Mouse (Mus musculus) heart, postnatal 4 days (tissue): Measurements from ENCODE around the gene Aqp5. TPM values are rescaled to one million over a fixed set of nuclear protein-coding genes. Genes with fewer than 3 reads are reported as not detected.

Experiments
- DNase-seq: peaks from one replicate; pipeline ENCODE4 v3.0.0; 2021
- total RNA-seq, 2 experiments: library from RNA; stranded (reverse); gene quantifications; 2 replicates each; pipeline ENCODE4 v1.2.3; 2021

Gene Aqp5
- total RNA-seq, 2 experiments from 2014 or later: 0.57 TPM; not detected in 1

GRCm38 (mm10) chr15:99596841-99597240, 6.3 kb downstream of the Aqp5 start:
- no peak for DNase-seq

- no peak for DNase-seq
Measured at GRCm38 (mm10) chr15:99597596-99597995, 7.0 kb downstream of the Aqp5 start.

GRCm38 (mm10) chr15:99599245-99600070, 8.9 kb downstream of the Aqp5 start:
- no peak for DNase-seq

- DNase-seq: no peak
Measured at GRCm38 (mm10) chr15:99600986-99601822, 10.6 kb downstream of the Aqp5 start, which contains the start of gene Aqp6. Aqp6 (plus strand) TSS chr15:99601400.

GRCm38 (mm10) chr15:99601823-99602120, 11.2 kb downstream of the Aqp5 start:
- no peak for DNase-seq

GRCm38 (mm10) chr15:99602206-99602820, 11.7 kb downstream of the Aqp5 start:
- no peak for DNase-seq

GRCm38 (mm10) chr15:99603216-99603615, 12.6 kb downstream of the Aqp5 start:
- no peak for DNase-seq

GRCm38 (mm10) chr15:99605595-99605994, 15.0 kb downstream of the Aqp5 start:
- no peak for DNase-seq

GRCm38 (mm10) chr15:99606515-99606914, 15.9 kb downstream of the Aqp5 start:
- no peak for DNase-seq

GRCm38 (mm10) chr15:99607388-99608113, 17.0 kb downstream of the Aqp5 start:
- no peak for DNase-seq

GRCm38 (mm10) chr15:99608382-99609125, 18.0 kb downstream of the Aqp5 start:
- DNase-seq: no peak

GRCm38 (mm10) chr15:99611563-99611962, 21.0 kb downstream of the Aqp5 start:
- DNase-seq: no peak

- DNase-seq: no peak
Measured at GRCm38 (mm10) chr15:99614273-99614672, 23.7 kb downstream of the Aqp5 start.

- peak; percentile 57 for DNase-seq
Measured at GRCm38 (mm10) chr15:99614753-99615152, 24.2 kb downstream of the Aqp5 start.

- no peak for DNase-seq
Measured at GRCm38 (mm10) chr15:99615246-99615645, 24.7 kb downstream of the Aqp5 start.

- no peak for DNase-seq
Measured at GRCm38 (mm10) chr15:99618595-99618994, 28.0 kb downstream of the Aqp5 start.

GRCm38 (mm10) chr15:99619821-99620220, 29.2 kb downstream of the Aqp5 start:
- DNase-seq: no peak

- DNase-seq: no peak
Measured at GRCm38 (mm10) chr15:99622063-99622462, 31.5 kb downstream of the Aqp5 start.

- DNase-seq: no peak
Measured at GRCm38 (mm10) chr15:99631618-99632017, 41.0 kb downstream of the Aqp5 start.

GRCm38 (mm10) chr15:99634702-99635101, 44.1 kb downstream of the Aqp5 start:
- no peak for DNase-seq

- no peak for DNase-seq
Measured at GRCm38 (mm10) chr15:99637405-99638123, 47.0 kb downstream of the Aqp5 start.
